Mouse (Mus musculus) kidney, adult 2 months (tissue): ENCODE measurements around the gene Col27a1.

Experiments
- CTCF ChIP-seq: fragments of 200-500 bp; conservative IDR thresholded peaks from 2 replicates; pipeline ENCODE4 v1.5.1; 2011; ENCODE audit warnings: low read depth, mild to moderate bottlenecking, control low read depth, low read length, moderate library complexity, mixed read lengths; ENCODE audit not compliant: insufficient read depth, insufficient read length
- POLR2A ChIP-seq: fragments of 200-500 bp; IDR thresholded peaks from one replicate; pipeline ENCODE4 v1.6.1; 2011; ENCODE audit warnings: low read depth, low read length, control low read depth

DNA sequence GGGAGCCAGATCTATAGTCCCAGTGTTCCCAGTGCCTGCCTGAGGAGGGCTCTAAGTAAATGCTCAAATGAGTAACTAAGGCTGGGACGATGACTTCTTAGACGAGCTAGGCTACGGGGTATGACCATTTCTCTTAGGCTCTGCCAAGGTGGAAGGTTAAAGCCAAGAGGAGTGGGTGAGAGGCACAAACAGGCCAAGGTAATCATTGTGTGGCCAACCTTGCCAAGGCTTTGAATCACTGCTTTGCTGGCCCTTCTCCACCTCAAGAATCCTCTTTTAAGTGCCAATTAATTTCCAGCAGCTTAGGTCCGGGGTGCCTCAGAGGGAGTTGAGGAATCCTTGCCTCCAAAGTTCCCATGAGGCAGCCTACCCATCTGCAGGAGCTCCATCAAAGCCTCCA lies 43.7 kb upstream of the Col27a1 start:
- no peak for TF ChIP-seq POLR2A
- TF ChIP-seq CTCF, result no peak
